Mouse (Mus musculus) liver, embryonic 11.5 days (tissue): ENCODE measurements around the gene Bnipl. TPM values are rescaled to one million over a fixed set of nuclear protein-coding genes. Genes with fewer than 3 reads are reported as not detected.

ENCODE experiments used
- ATAC-seq: fragments of 200-750 bp; cut with Nextera tagmentation; replicated peaks from 2 replicates; pipeline ENCODE4 v1.8.0; 2017; ENCODE audit warnings: moderate number of reproducible peaks, mild to moderate bottlenecking, moderate TSS enrichment, moderate library complexity; ENCODE audit not compliant: low FRiP score
- DNase-seq: peaks from one replicate; pipeline ENCODE4 v3.0.0-alpha.2; 2017; ENCODE audit warnings: low spot score
- H3K27ac ChIP-seq: fragments of 300-500 bp; sonication (generic); 2 replicates; pipeline ENCODE4 v1.5.1; 2014; ENCODE audit warnings: mild to moderate bottlenecking, low read depth, low read length, control low read depth
- H3K27me3 ChIP-seq: fragments of 300-500 bp; sonication (generic); replicated peaks from 2 replicates; pipeline ENCODE4 v1.6.1; 2014; ENCODE audit warnings: low read length, mixed read lengths; ENCODE audit not compliant: control insufficient read depth, insufficient read depth
- H3K36me3 ChIP-seq: fragments of 300-500 bp; sonication (generic); 2 replicates; pipeline ENCODE4 v1.6.1; 2014; ENCODE audit warnings: mild to moderate bottlenecking, low read length, moderate library complexity, mixed read lengths; ENCODE audit not compliant: control insufficient read depth, insufficient read depth
- H3K4me1 ChIP-seq: fragments of 300-500 bp; sonication (generic); replicated peaks from 2 replicates; pipeline ENCODE4 v1.6.1; 2014; ENCODE audit warnings: low read length, mixed read lengths; ENCODE audit not compliant: control insufficient read depth, insufficient read depth
- H3K4me2 ChIP-seq: fragments of 300-500 bp; sonication (generic); 2 replicates; pipeline ENCODE4 v1.6.1; 2014; ENCODE audit warnings: mild to moderate bottlenecking, control low read depth, moderate library complexity
- H3K4me3 ChIP-seq: fragments of 300-500 bp; sonication (generic); 2 replicates; pipeline ENCODE4 v1.5.1; 2014; ENCODE audit warnings: low read depth, low read length, control low read depth
- H3K9ac ChIP-seq: fragments of 300-500 bp; sonication (generic); 2 replicates; pipeline ENCODE4 v1.6.1; 2014; ENCODE audit warnings: low read depth, low read length, control low read depth
- H3K9me3 ChIP-seq: fragments of 300-500 bp; sonication (generic); 2 replicates; pipeline ENCODE4 v1.6.1; 2016; ENCODE audit warnings: low read length, inconsistent platforms, mixed read lengths; ENCODE audit not compliant: control insufficient read depth
- WGBS: fragments of 180-500 bp; shearing (Covaris S2); extraction: QIAGEN DNeasy Blood & Tissue Kit; methylation state at CpG from one replicate; pipeline ENCODE4 v1.1.7; 2014; 5-methylcytosine and 5-hydroxymethylcytosine counted together
- polyA plus RNA-seq: library from polyadenylated mRNA; unstranded; fragments of >200 nt; fragmentation: Nextera tagmentation; extraction: Ambion mirVana; gene quantifications from 2 replicates; pipeline ENCODE4 v1.2.1, GENCODE M21; 2014

The Bnipl gene
- polyA plus RNA-seq, 1 experiment from 2014 or later, result 0.08 TPM

DNA sequence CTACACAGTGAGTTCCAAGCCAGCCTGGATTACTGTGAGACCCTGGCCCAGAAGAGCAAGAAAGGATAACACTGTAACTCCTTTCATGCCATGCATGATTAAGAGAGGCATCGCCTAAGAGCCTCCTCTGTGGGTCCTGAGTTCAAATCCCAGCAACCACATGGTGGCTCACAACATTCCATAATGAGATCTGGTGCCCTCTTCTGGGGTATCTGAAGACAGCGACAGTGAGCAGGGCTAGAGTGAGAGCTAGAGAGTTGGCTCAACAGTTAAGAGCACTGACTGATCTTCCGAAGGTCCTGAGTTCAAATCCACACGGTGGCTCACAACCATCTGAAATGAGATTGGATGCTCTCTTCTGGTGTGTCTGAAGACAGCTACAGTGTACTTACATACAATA, 23.5 kb upstream of the Bnipl start:
- H3K4me1 ChIP-seq, result peaks cover 22% of the 10 kb centered on the region

DNA sequence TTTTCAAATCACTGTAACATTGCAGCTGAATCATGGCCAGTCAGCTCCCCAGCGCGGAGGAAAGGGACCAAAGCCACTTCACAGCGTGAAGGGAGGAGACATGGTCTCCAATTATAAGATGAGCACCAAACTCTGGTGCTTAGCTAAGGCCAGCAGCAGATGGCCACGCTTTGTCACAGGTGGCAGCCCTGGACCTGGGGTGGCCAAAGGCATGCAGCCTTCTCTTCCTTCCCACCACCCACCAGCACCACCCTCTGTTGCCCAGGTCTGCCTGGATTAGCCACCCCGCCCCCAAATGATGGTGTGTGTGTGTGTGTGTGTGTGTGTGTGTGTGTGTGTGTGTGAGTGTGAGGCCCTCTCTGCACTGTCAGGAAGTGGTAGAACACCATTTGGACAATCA, 22.5 kb upstream of the Bnipl start:
- peaks cover 21% of the 10 kb centered on the region for H3K4me1 ChIP-seq
- H3K27me3 ChIP-seq, result no peaks in the 10 kb centered on the region
- DNase-seq (no peak), ATAC-seq (no peak)
- 85% methylated on average over 5 of the region's 5 CpGs for WGBS
- H3K4me2 ChIP-seq, result no peak overlapping the region
- H3K36me3 ChIP-seq, result 0 out of 2 replicates have a peak, but pooled peaks cover 5% of the 10 kb centered on the region
- no peak overlapping the region for H3K4me3 ChIP-seq
- H3K9me3 ChIP-seq, result no peaks in the 10 kb centered on the region
- no peak overlapping the region for H3K9ac ChIP-seq
- H3K27ac ChIP-seq, result no peak overlapping the region

More for the DNA sequence above, 23.5 kb upstream of the Bnipl start:
- no peak for DNase-seq
- Histone ChIP-seq H3K4me2 (no peak overlapping the region), H3K27me3 (no peaks in the 10 kb centered on the region), H3K36me3 (0 out of 2 replicates have a peak, but pooled peaks cover 2% of the 10 kb centered on the region), H3K27ac (no peak overlapping the region), H3K9ac (no peak overlapping the region), H3K4me3 (no peak overlapping the region), H3K9me3 (no peaks in the 10 kb centered on the region)
- WGBS, result 88% methylated on average over 4 of the region's 4 CpGs
- no peak for ATAC-seq

- H3K27me3 ChIP-seq, result no peaks in the 10 kb centered on the region
- H3K36me3 ChIP-seq, result peaks cover 17% of the 10 kb centered on the region
- ATAC-seq (no peak), DNase-seq (no peak)
- no peak overlapping the region for H3K9ac ChIP-seq
- no peaks in the 10 kb centered on the region for H3K9me3 ChIP-seq
- no peak overlapping the region for H3K4me3 ChIP-seq
- H3K4me1 ChIP-seq, result peaks cover 10% of the 10 kb centered on the region
- H3K4me2 ChIP-seq, result no peak overlapping the region
- no peak overlapping the region for H3K27ac ChIP-seq
- 81% methylated on average over 12 of the region's 12 CpGs for WGBS
These were observed 19.9 kb upstream of the Bnipl start for GRCm38 (mm10) chr3:95270766-95271364.

GRCm38 (mm10) chr3:95269789-95270188, 18.8 kb upstream of the Bnipl start:
- H3K27ac ChIP-seq, result no peak overlapping the region
- H3K4me2 ChIP-seq, result no peak overlapping the region
- H3K36me3 ChIP-seq, result peaks cover 17% of the 10 kb centered on the region
- H3K4me3 ChIP-seq, result no peak overlapping the region
- WGBS, result 89% methylated on average over 5 of the region's 5 CpGs
- H3K9me3 ChIP-seq, result no peaks in the 10 kb centered on the region
- no peak overlapping the region for H3K9ac ChIP-seq
- DNase-seq (no peak), ATAC-seq (no peak)
- H3K4me1 ChIP-seq, result no peaks in the 10 kb centered on the region
- no peaks in the 10 kb centered on the region for H3K27me3 ChIP-seq

- H3K4me1 ChIP-seq, result peaks cover 3% of the 10 kb centered on the region; the same call in 1 of the 2 replicates
- no peaks in the 10 kb centered on the region for H3K27me3 ChIP-seq
- H3K36me3 ChIP-seq, result peaks cover 24% of the 10 kb centered on the region
- no peak overlapping the region for H3K27ac ChIP-seq
- ATAC-seq, result no peak
- H3K9me3 ChIP-seq, result no peaks in the 10 kb centered on the region
- H3K4me3 ChIP-seq, result no peak overlapping the region
- H3K4me2 ChIP-seq, result no peak overlapping the region
- DNase-seq, result no peak
- no peak overlapping the region for H3K9ac ChIP-seq
These were observed 16.9 kb upstream of the Bnipl start for GRCm38 (mm10) chr3:95267855-95268254.

DNA sequence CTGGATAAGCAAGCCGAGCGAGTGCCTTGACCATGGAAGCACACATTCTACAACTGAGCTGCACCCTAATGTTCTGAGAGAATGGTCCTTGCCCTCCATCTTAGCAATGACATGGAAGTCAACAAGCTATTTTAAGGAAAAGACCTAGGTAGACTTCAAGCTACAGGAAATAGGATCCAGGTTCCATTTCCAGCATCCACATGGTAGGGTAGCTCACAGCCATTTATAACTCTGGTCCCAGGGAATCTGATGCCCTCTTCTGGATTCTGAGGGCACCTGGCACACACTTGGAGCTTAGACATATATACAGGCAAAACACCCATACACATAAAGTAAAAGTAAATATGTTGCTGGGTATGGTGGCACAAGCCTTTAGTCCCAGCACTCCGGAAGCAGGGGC, 15.1 kb upstream of the Bnipl start:
- no peak overlapping the region for H3K27ac ChIP-seq
- H3K36me3 ChIP-seq, result peaks cover 32% of the 10 kb centered on the region
- H3K27me3 ChIP-seq, result no peaks in the 10 kb centered on the region
- H3K9ac ChIP-seq, result no peak overlapping the region
- ATAC-seq, result no peak
- no peak overlapping the region for H3K4me3 ChIP-seq
- H3K4me2 ChIP-seq, result no peak overlapping the region
- peaks cover 3% of the 10 kb centered on the region; the same call in 1 of the 2 replicates for H3K4me1 ChIP-seq
- 93% methylated on average over 3 of the region's 3 CpGs for WGBS
- DNase-seq, result no peak
- H3K9me3 ChIP-seq, result no peaks in the 10 kb centered on the region

- Histone ChIP-seq H3K9me3 (no peaks in the 10 kb centered on the region), H3K9ac (no peak overlapping the region), H3K4me2 (no peak overlapping the region), H3K27ac (no peak overlapping the region), H3K4me1 (peaks cover 3% of the 10 kb centered on the region; the same call in 1 of the 2 replicates), H3K27me3 (no peaks in the 10 kb centered on the region), H3K4me3 (no peak overlapping the region), H3K36me3 (peaks cover 32% of the 10 kb centered on the region)
- no peak for ATAC-seq
- 79% methylated on average over 1 of the region's 1 CpGs for WGBS
- DNase-seq, result no peak
These were observed 13.7 kb upstream of the Bnipl start for GRCm38 (mm10) chr3:95264724-95265123.

- no peak overlapping the region for H3K4me3 ChIP-seq
- H3K27me3 ChIP-seq, result no peaks in the 10 kb centered on the region
- H3K4me1 ChIP-seq, result peaks cover 3% of the 10 kb centered on the region; the same call in 1 of the 2 replicates
- no peaks in the 10 kb centered on the region for H3K9me3 ChIP-seq
- H3K4me2 ChIP-seq, result peak overlapping the region; percentile 27; the same call in 1 of the 2 replicates
- peak overlapping the region; percentile 32; the same call in 1 of the 2 replicates for H3K27ac ChIP-seq
- no peak overlapping the region for H3K9ac ChIP-seq
- peak; percentile 67 for DNase-seq
- peak; percentile 85 for ATAC-seq
- 40% methylated on average over 11 of the region's 11 CpGs for WGBS
- peaks cover 29% of the 10 kb centered on the region for H3K36me3 ChIP-seq
These were observed 12.2 kb upstream of the Bnipl start for GRCm38 (mm10) chr3:95263089-95263739.

- H3K36me3 ChIP-seq, result peaks cover 22% of the 10 kb centered on the region
- no peak overlapping the region for H3K4me3 ChIP-seq
- H3K9me3 ChIP-seq, result no peaks in the 10 kb centered on the region
- peaks cover 3% of the 10 kb centered on the region; the same call in 1 of the 2 replicates for H3K4me1 ChIP-seq
- no peak overlapping the region for H3K9ac ChIP-seq
- no peaks in the 10 kb centered on the region for H3K27me3 ChIP-seq
- H3K4me2 ChIP-seq, result no peak overlapping the region
- ATAC-seq, result no peak
- DNase-seq, result no peak
- 86% methylated on average over 4 of the region's 4 CpGs for WGBS
- H3K27ac ChIP-seq, result no peak overlapping the region
These were observed 11.0 kb upstream of the Bnipl start for GRCm38 (mm10) chr3:95261975-95262374.
